11 mouse cellular contexts compared by ENCODE assay signal in genomic region chr17:5125084-5125855, GRCm38 (mm10).
A peak's percentile ranks its signal among the peaks of the same experiment; 100 is the strongest.
DNase-seq lines count a peak whose midpoint lies in the region; ATAC-seq lines count a peak whose summit lies in the region.
"Had no signal": no experiment of that assay in that cellular context is flagged by ENCODE, and none has a peak within 500 bp of the region (broad histone marks: within the 10 kb centered on the region; RNA-seq: fewer than 3 reads in every experiment).

No protein-coding gene starts in this region.

- DNase-seq in heart, adult 11 months = peak; percentile 73
- no peak for DNase-seq in heart, postnatal 36 days
- DNase-seq in kidney, adult 11 months = peak; percentile 77
- DNase-seq in lung, postnatal 36 days = peak; percentile 50
- DNase-seq in frontal cortex, postnatal 36 days (ENCODE audit: low spot score in 2 of 2) = no peak
- no peak for DNase-seq in left cerebral cortex, adult 9 months (ENCODE audit: low spot score in 2 of 2)
- DNase-seq in retina, embryonic 14.5 days (ENCODE audit: low spot score) = no peak
- DNase-seq: embryo, embryonic 11 days; liver had no signal

- ATAC-seq in CD4-positive, CD25-positive, alpha-beta regulatory T cell, adult 4 months = peak; percentile 36
- ATAC-seq: midbrain, embryonic 16.5 days had no signal

- intact Hi-C loops in heart, postnatal 36 days (cut with DNase I) = no loop called here

Comparison
In these comparisons a context has a peak if more than half of its experiments do, and no peak if none do; other contexts are left out.
1. DNase-seq: peak in heart, adult 11 months (single experiment), kidney, adult 11 months (single experiment) and lung, postnatal 36 days (single experiment); none in heart, postnatal 36 days (0 of 2), frontal cortex, postnatal 36 days (0 of 2), left cerebral cortex, adult 9 months (0 of 2) and retina, embryonic 14.5 days (single experiment).